Mouse (Mus musculus) neutrophil, adult 65 days (primary cell): Measurements from ENCODE around the gene Btk. TPM values are rescaled to one million over a fixed set of nuclear protein-coding genes. Genes with fewer than 3 reads are reported as not detected.

ENCODE experiments used
- total RNA-seq: library from RNA; stranded (reverse); gene quantifications from 2 replicates; pipeline ENCODE4 v1.2.4, GENCODE M21; 2023

The Btk gene
- total RNA-seq = 58.4 and 65.8 TPM in 2 replicates

GRCm38 (mm10) chrX:134582888-134583669 is at the start of gene Btk:
Gene Btk, minus strand, starts transcription at chrX:134583570.

GRCm38 (mm10) chrX:134600659-134601379 is 17.4 kb upstream of the Btk start, which contains the start of the genes Gla and Hnrnph2:
Gene Gla, minus strand, starts transcription at chrX:134601125.
Gene Hnrnph2, plus strand, starts transcription at chrX:134601179.

GRCm38 (mm10) chrX:134585103-134586002 is 2.0 kb upstream of the Btk start, which contains the start of gene Rpl36a:
Gene Rpl36a, plus strand, starts transcription at chrX:134585654.

GRCm38 (mm10) chrX:134541145-134541954 is 42.0 kb downstream of the Btk start, which contains the start of gene Timm8a1:
Gene Timm8a1, minus strand, starts transcription at chrX:134541865.

Other genes starting within 250 kb of the Btk start
- 0.19 and 0.25 TPM in 2 replicates for gene Drp2, start 179.0 kb downstream of the Btk start, total RNA-seq
- gene Taf7l, start 107.1 kb downstream of the Btk start, total RNA-seq = not detected in 2 replicates
- 8.4 and 9.0 TPM in 2 replicates for gene Timm8a1, start 41.7 kb downstream of the Btk start, total RNA-seq
- 94.9 and 96.7 TPM in 2 replicates for gene Rpl36a, start 2.1 kb upstream of the Btk start, total RNA-seq
- 102 and 112 TPM in 2 replicates for gene Gla, start 17.6 kb upstream of the Btk start, total RNA-seq
- gene Hnrnph2, start 17.6 kb upstream of the Btk start, total RNA-seq = 94.7 and 111 TPM in 2 replicates
- 0.36 and 0.38 TPM in 2 replicates for gene Armcx4, start 102.9 kb upstream of the Btk start, total RNA-seq
- gene Armcx1, start 134.4 kb upstream of the Btk start, total RNA-seq = not detected in 2 replicates
- 0.45 TPM in 1 of 2 replicates, not detected in the other for gene Armcx6, start 167.8 kb upstream of the Btk start, total RNA-seq
- gene Armcx3, start 173.0 kb upstream of the Btk start, total RNA-seq = 5.0 and 8.0 TPM in 2 replicates
- gene Armcx2, start 225.7 kb upstream of the Btk start, total RNA-seq = 1.8 and 2.7 TPM in 2 replicates